Mouse (Mus musculus): Measurements from ENCODE around the gene Gm597. TPM values are rescaled to one million over a fixed set of nuclear protein-coding genes. Genes with fewer than 3 reads are reported as not detected.

The Gm597 gene
- polyA plus RNA-seq (2012; rRNA removed), result not detected in 2 replicates

GRCm38 (mm10) chr1:28780152-28780551, at the start of gene Gm597:
Gene Gm597, minus strand, starts transcription at chr1:28780252.

